Mouse (Mus musculus): ENCODE results near the gene Man2a1.

- TF ChIP-seq GATA1 (IDR thresholded peaks at IDR 0.05; ENCODE audit: borderline replicate concordance, low read length) (no peak), FLI1 (IDR thresholded peaks at IDR 0.05; ENCODE audit: low read length) (no peak)
Measured at GRCm38 (mm10) chr17:64739129-64739528, 138.6 kb downstream of the Man2a1 start.

Data from megakaryocyte, embryonic 14.5 days (primary cell).